Mouse (Mus musculus): Measurements from ENCODE around the gene Stpg2.

DNA sequence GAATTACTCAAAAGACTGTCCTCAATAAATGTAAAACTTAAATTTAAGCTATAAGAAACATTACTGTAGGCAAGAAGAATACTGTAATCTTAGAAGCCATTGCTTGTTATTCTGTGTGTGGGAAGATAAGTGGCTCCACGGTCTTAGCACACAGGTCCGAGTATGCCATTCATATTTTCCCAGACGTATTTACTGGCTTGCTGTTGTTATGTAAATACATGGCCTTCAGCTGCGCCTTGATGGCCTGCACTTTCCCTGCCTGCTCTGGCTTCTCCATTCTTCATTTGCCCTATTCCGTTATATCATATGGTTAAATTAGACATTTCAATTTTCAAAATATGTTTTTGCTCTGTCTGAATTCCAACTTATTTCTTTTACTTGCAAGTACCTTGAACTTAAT is 296.7 kb downstream of the Stpg2 start:
- TF ChIP-seq POLR2A (IDR thresholded peaks at IDR 0.05; ENCODE audit: insufficient read depth, low read depth, low read length) = no peak
- TF ChIP-seq CTCF (IDR thresholded peaks at IDR 0.05; ENCODE audit: insufficient read depth, low read depth, low read length) = no peak

Data from olfactory bulb, adult 2 months (tissue).